Mouse (Mus musculus): Measurements from ENCODE around the gene Spsb4. TPM values are rescaled to one million over a fixed set of nuclear protein-coding genes. Genes with fewer than 3 reads are reported as not detected.

Spsb4 gene
- polyA plus RNA-seq, 1 experiment from 2014 or later: 174 TPM

DNA sequence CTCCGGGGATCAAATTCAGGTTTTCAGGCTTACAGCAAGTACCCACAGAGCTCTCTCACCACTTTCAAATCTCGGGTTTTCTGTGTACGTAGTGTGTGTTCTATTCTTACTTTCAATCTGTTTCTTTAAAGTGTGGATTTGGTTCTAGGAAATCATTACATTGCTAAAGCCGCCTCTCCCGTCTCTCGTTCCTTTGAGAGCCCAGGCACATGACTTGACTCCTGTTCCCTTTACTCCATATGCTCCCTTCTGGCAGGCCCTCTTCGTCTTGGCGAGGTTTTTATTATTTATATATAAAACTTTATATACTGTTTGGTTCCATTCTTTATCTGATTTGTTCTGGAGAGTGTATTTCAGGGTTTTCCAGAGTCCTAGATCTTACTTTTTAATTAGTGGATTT, 85.9 kb downstream of the Spsb4 start:
- Histone ChIP-seq H3K27ac (replicated peaks) (no peak overlapping the region), H3K4me1 (no peaks in the 10 kb centered on the region), H3K27me3 (ENCODE audit: low read depth, poor library complexity, severe bottlenecking) (peaks cover 5% of the 10 kb centered on the region; the same call in 1 of the 2 replicates), H3K9me3 (replicated peaks) (peaks cover 9% of the 10 kb centered on the region; the same call in 1 of the 2 replicates), H3K36me3 (peaks cover 21% of the 10 kb centered on the region), H3K4me3 (no peak overlapping the region)
- no peak for DNase-seq (ENCODE audit: low spot score)
- WGBS: 92% methylated on average over 8 of the region's 8 CpGs

- no peaks in the 10 kb centered on the region for H3K4me1 ChIP-seq
- no peaks in the 10 kb centered on the region for H3K36me3 ChIP-seq
- DNase-seq (ENCODE audit: low spot score): no peak
- peaks cover 12% of the 10 kb centered on the region; the same call in 1 of the 2 replicates for H3K9me3 ChIP-seq (replicated peaks)
- H3K27ac ChIP-seq (replicated peaks): no peak overlapping the region
- H3K27me3 ChIP-seq (ENCODE audit: low read depth, poor library complexity, severe bottlenecking): 0 out of 2 replicates have a peak, but pooled peaks cover 4% of the 10 kb centered on the region
- H3K4me3 ChIP-seq: no peak overlapping the region
- 89% methylated on average over 17 of the region's 17 CpGs for WGBS
Measured at GRCm38 (mm10) chr9:96923577-96924316, 94.9 kb downstream of the Spsb4 start.

GRCm38 (mm10) chr9:96923119-96923518, 95.5 kb downstream of the Spsb4 start:
- peaks cover 7% of the 10 kb centered on the region; the same call in 1 of the 2 replicates for H3K27me3 ChIP-seq (ENCODE audit: low read depth, poor library complexity, severe bottlenecking)
- no peaks in the 10 kb centered on the region for H3K36me3 ChIP-seq
- WGBS: 79% methylated on average over 6 of the region's 6 CpGs
- H3K9me3 ChIP-seq (replicated peaks): peaks cover 12% of the 10 kb centered on the region; the same call in 1 of the 2 replicates
- no peak overlapping the region for H3K27ac ChIP-seq (replicated peaks)
- no peaks in the 10 kb centered on the region for H3K4me1 ChIP-seq
- H3K4me3 ChIP-seq: no peak overlapping the region
- DNase-seq (ENCODE audit: low spot score): no peak

- H3K27ac ChIP-seq (replicated peaks): no peak overlapping the region
- H3K9me3 ChIP-seq (replicated peaks): peaks cover 6% of the 10 kb centered on the region; the same call in 1 of the 2 replicates
- 40% methylated on average over 27 of the region's 27 CpGs for WGBS
- DNase-seq (ENCODE audit: low spot score): peak; percentile 95
- H3K27me3 ChIP-seq (ENCODE audit: low read depth, poor library complexity, severe bottlenecking): peaks cover 10% of the 10 kb centered on the region; the same call in 1 of the 2 replicates
- H3K4me1 ChIP-seq: peaks cover 9% of the 10 kb centered on the region
- no peaks in the 10 kb centered on the region for H3K36me3 ChIP-seq
- no peak overlapping the region for H3K4me3 ChIP-seq
Measured at GRCm38 (mm10) chr9:96916620-96917538, 101.8 kb downstream of the Spsb4 start.

DNA sequence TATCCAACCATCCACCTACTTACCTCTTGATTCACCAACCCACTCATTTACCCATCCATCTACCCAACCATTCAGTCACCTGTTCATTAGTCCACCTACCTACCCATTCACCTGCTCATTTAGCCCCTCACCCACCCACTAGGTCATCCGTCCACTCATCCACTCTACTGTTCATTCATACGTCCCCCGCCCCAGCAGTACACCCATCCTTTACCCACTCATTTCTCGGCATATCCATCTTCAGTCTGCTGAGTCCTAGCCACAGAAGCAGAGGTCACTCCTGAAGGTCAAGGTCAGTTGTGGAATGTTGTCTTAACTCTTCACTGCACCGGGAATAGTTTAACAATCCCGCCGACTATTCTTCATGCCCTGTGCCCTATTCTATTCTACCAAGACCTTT, 102.6 kb downstream of the Spsb4 start:
- Histone ChIP-seq H3K4me3 (no peak overlapping the region), H3K36me3 (no peaks in the 10 kb centered on the region), H3K9me3 (replicated peaks) (peaks cover 6% of the 10 kb centered on the region; the same call in 1 of the 2 replicates), H3K27me3 (ENCODE audit: low read depth, poor library complexity, severe bottlenecking) (peaks cover 6% of the 10 kb centered on the region; the same call in 1 of the 2 replicates), H3K27ac (replicated peaks) (no peak overlapping the region), H3K4me1 (peaks cover 9% of the 10 kb centered on the region)
- 66% methylated on average over 7 of the region's 7 CpGs for WGBS
- no peak for DNase-seq (ENCODE audit: low spot score)

DNA sequence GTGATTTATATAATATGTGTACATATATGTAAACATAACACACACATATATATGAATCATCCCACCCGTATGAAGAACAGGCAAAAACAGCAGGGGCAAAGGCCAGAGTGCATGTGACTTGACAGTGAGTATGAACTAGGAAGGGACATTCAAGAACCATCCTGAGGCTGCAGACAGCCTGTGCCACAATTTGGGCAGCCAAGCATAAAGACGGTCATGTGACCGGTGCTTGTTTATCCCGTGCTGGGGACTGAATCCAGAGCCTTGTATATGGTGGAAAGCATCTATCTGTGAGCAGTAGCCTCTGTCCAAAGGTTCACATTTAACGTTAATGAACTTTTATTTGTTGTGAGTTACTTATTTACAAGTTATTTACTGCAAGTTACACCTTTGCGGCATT, 103.8 kb downstream of the Spsb4 start:
- 80% methylated on average over 6 of the region's 6 CpGs for WGBS

DNA sequence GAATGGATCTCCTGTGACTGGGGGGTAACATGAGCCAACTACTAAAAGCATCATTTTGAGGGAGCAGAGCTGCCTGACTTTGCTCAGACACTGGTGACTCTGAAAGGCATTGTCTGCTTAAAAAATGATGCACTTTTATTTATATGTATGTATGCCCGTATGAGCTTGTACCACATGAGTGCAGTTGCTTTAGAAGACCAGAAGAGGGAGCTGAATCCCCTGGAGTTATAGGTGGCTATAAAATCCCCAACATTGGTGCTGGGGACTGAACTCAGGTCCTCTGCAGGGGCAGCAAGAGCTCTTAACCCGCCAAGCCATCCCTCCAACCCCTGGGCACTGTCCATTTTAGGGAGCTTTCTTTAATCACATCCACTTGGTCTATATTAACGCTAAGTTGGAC, 104.6 kb downstream of the Spsb4 start:
- Histone ChIP-seq H3K4me3 (no peak overlapping the region), H3K9me3 (replicated peaks) (no peaks in the 10 kb centered on the region), H3K4me1 (peaks cover 9% of the 10 kb centered on the region), H3K36me3 (no peaks in the 10 kb centered on the region), H3K27me3 (ENCODE audit: low read depth, poor library complexity, severe bottlenecking) (peaks cover 6% of the 10 kb centered on the region; the same call in 1 of the 2 replicates), H3K27ac (replicated peaks) (no peak overlapping the region)
- 89% methylated on average over 3 of the region's 3 CpGs for WGBS
- no peak for DNase-seq (ENCODE audit: low spot score)

More for the DNA sequence above, 103.8 kb downstream of the Spsb4 start:
- Histone ChIP-seq H3K4me3 (no peak overlapping the region), H3K36me3 (no peaks in the 10 kb centered on the region), H3K27me3 (ENCODE audit: low read depth, poor library complexity, severe bottlenecking) (peaks cover 6% of the 10 kb centered on the region; the same call in 1 of the 2 replicates), H3K27ac (replicated peaks) (no peak overlapping the region), H3K4me1 (peaks cover 9% of the 10 kb centered on the region), H3K9me3 (replicated peaks) (0 out of 2 replicates have a peak, but pooled peaks cover 6% of the 10 kb centered on the region)
- DNase-seq (ENCODE audit: low spot score): no peak

DNA sequence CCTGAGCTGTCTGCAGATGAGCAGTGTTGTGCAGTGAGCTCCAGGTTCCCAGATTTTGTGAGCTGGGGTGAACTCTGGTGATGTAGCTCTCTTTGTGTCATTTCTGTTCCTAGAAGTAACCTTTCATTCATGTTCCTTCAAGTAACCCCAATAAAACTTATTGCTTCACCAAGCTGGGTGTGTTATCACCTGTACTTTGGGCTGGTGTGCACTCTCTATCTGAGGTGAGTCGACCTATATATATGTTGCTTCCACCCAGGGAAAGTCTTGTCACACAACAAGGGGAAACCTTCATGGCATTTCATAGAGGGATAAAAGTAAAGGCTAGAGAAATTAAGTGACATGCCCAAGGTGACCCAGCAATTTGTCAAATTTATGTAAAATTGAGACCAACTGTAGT, 109.1 kb downstream of the Spsb4 start:
- no peak overlapping the region for H3K27ac ChIP-seq (replicated peaks)
- DNase-seq (ENCODE audit: low spot score): no peak
- WGBS: 88% methylated on average over 1 of the region's 1 CpGs
- H3K9me3 ChIP-seq (replicated peaks): no peaks in the 10 kb centered on the region
- H3K4me3 ChIP-seq: no peak overlapping the region
- H3K36me3 ChIP-seq: no peaks in the 10 kb centered on the region
- no peaks in the 10 kb centered on the region for H3K27me3 ChIP-seq (ENCODE audit: low read depth, poor library complexity, severe bottlenecking)
- no peaks in the 10 kb centered on the region for H3K4me1 ChIP-seq

- Histone ChIP-seq H3K4me1 (no peaks in the 10 kb centered on the region), H3K27me3 (ENCODE audit: low read depth, poor library complexity, severe bottlenecking) (no peaks in the 10 kb centered on the region), H3K27ac (replicated peaks) (no peak overlapping the region), H3K4me3 (no peak overlapping the region), H3K9me3 (replicated peaks) (no peaks in the 10 kb centered on the region), H3K36me3 (no peaks in the 10 kb centered on the region)
- DNase-seq (ENCODE audit: low spot score): no peak
- 79% methylated on average over 2 of the region's 2 CpGs for WGBS
Measured at GRCm38 (mm10) chr9:96908737-96909136, 109.9 kb downstream of the Spsb4 start.

- DNase-seq (ENCODE audit: low spot score): no peak
- no peaks in the 10 kb centered on the region for H3K36me3 ChIP-seq
- no peak overlapping the region for H3K27ac ChIP-seq (replicated peaks)
- no peaks in the 10 kb centered on the region for H3K4me1 ChIP-seq
- no peak overlapping the region for H3K4me3 ChIP-seq
- 84% methylated on average over 7 of the region's 7 CpGs for WGBS
- H3K27me3 ChIP-seq (ENCODE audit: low read depth, poor library complexity, severe bottlenecking): no peaks in the 10 kb centered on the region
- H3K9me3 ChIP-seq (replicated peaks): no peaks in the 10 kb centered on the region
Measured at GRCm38 (mm10) chr9:96904360-96905355, 114.0 kb downstream of the Spsb4 start.

DNA sequence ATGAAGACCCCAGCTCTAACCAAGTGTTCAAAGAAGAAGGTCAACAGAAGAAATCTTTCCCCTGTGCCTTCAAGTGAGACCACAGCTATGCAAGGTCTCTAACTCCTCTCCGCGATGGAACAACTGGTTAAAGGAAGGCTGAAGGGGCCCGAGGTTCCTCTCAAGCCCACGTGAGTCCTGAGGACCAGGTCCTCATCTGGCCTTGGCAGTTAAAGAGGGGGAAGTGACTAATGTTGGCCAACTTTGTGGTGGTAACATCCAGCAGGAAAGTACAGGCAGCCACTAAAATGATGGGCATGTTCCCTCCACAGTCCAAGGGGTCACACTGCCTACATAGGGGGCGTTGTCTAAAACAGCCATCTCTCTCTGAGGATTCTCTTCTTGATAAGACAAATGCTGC, 118.9 kb downstream of the Spsb4 start:
- DNase-seq (ENCODE audit: low spot score): no peak
- Histone ChIP-seq H3K36me3 (no peaks in the 10 kb centered on the region), H3K9me3 (replicated peaks) (peaks cover 6% of the 10 kb centered on the region; the same call in 1 of the 2 replicates), H3K27me3 (ENCODE audit: low read depth, poor library complexity, severe bottlenecking) (no peaks in the 10 kb centered on the region), H3K4me3 (no peak overlapping the region), H3K4me1 (no peaks in the 10 kb centered on the region), H3K27ac (replicated peaks) (no peak overlapping the region)
- 78% methylated on average over 5 of the region's 5 CpGs for WGBS

DNA sequence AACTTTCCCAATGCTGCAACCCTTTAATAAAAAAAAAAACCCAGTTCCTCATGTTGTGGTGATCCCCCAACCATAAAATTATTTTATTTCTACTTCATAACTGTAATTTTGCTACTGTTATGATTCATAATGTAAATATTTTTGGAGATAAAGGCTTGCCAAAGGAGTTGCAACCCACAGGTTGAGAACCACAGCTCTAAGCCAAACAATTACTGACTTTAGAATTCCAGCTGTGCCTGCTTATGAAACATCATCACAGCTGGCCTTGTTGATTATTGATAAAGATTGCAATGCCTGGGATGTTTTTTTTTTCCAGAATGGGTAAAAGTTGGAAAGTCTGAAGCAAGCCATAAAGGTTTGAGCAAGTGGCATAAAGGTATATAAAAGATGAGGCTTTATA, 119.6 kb downstream of the Spsb4 start:
- Histone ChIP-seq H3K36me3 (no peaks in the 10 kb centered on the region), H3K4me3 (no peak overlapping the region), H3K9me3 (replicated peaks) (peaks cover 10% of the 10 kb centered on the region; the same call in 1 of the 2 replicates), H3K27ac (replicated peaks) (no peak overlapping the region), H3K27me3 (ENCODE audit: low read depth, poor library complexity, severe bottlenecking) (no peaks in the 10 kb centered on the region), H3K4me1 (no peaks in the 10 kb centered on the region)
- DNase-seq (ENCODE audit: low spot score): no peak
